Mouse (Mus musculus): Measurements from ENCODE around the gene Psmd11.

DNA sequence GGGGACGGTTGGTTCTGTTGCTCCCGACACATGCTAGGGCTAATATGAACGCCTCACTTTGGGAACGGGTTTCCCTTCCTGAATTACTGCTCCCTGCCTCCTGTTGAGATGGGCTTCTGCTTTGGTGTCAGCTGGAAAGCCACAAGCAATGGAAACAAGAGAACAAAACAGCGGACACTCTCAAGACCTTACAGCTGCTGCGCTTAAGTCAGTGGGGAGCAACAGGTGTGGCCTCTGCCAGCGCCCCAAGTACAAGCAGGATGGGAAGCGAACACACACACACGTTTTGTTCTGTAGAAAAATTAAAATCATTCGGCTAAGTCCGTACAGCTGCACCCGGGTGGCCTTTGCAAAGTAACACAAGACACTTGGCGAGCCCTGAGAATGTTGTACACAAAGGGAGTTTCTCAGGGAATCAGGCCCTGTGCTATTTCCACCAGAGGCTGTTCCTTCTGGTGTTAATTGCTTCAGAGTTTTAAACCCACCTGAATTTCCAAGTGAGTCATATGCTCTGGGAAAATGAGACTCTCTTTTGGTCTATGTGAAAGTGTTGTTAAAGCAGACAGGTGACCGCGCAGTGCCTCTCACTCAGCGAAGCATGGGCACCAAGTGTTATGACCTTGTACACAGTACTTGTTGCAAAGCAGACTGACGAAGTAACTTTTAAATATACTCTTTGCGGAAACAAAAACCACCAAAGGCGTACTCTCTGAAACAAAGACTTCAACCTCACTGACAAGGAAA is 84.1 kb downstream of the Psmd11 start:
- no peak for TF ChIP-seq POLR2A (IDR thresholded peaks at IDR 0.05; ENCODE audit: extremely low read depth, insufficient read depth, low read length)
- TF ChIP-seq CTCF (IDR thresholded peaks at IDR 0.05; ENCODE audit: low read depth, low read length), result no peak
